ENCODE assay signal across 9 mouse cellular contexts in the genomic region with DNA sequence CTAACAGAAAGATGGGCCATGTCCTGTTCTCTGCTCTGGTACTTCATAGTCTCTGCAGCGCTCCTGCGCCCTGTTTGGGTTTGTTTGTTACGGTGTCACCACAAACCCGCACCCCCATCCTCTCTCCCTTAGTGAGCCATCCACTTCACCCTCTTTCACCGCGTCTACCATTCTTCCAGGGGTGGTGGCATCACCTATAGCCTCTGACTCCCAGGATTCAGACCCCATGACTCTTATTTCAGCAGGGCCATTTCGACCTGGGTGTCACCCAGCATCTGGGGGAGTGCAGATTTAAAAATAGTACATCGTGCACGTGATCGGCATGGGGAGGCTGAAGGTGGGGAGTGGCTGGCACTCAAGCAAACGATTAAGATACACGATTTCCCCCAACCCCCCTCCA. TPM values are rescaled to one million over a fixed set of nuclear protein-coding genes. Genes with fewer than 3 reads are reported as not detected.
DNase-seq lines count a peak whose midpoint lies in the region; ATAC-seq and TF ChIP-seq lines count a peak whose summit lies in the region.
"Had no signal": no experiment of that assay in that cellular context is flagged by ENCODE, and none has a peak within 500 bp of the region (broad histone marks: within the 10 kb centered on the region; RNA-seq: fewer than 3 reads in every experiment).

No protein-coding gene starts in this region.

- no peaks in the 10 kb centered on the region for H3K4me1 ChIP-seq in embryonic fibroblast, embryonic 13.5 days (ENCODE audit: control insufficient read depth, insufficient read depth, low read length)
- H3K4me1 ChIP-seq in hindbrain, embryonic 11.5 days (replicated peaks; ENCODE audit: control insufficient read depth, insufficient read depth, low read length), result no peaks in the 10 kb centered on the region; the same call in 1 of the 2 replicates
- peaks cover 0 to 2% of the 10 kb centered on the region in 2 experiments; a peak in 1 of 4 replicates for H3K4me1 ChIP-seq in liver, embryonic 14.5 days (replicated peaks; ENCODE audit: control insufficient read depth in 2 of 2, insufficient read depth in 2 of 2, low read length in 1 of 2)
- no peaks in the 10 kb centered on the region; the same call in 1 of the 2 replicates for H3K4me1 ChIP-seq in small intestine, adult 2 months (ENCODE audit: control insufficient read depth, insufficient read depth, insufficient read length, low read length)

- TF ChIP-seq POLR2A in embryonic fibroblast, embryonic 13.5 days (IDR thresholded peaks at IDR 0.05; ENCODE audit: low read depth, low read length), result no peak
- no peak for TF ChIP-seq POLR2A in small intestine, adult 2 months (IDR thresholded peaks at IDR 0.05; ENCODE audit: low read depth, low read length)

- TF ChIP-seq EP300 in liver, embryonic 14.5 days (IDR thresholded peaks at IDR 0.05; ENCODE audit: low read depth), result no peak

- H3K36me3 ChIP-seq in hindbrain, embryonic 11.5 days (ENCODE audit: control insufficient read depth, insufficient read depth, low read length), result no peaks in the 10 kb centered on the region
- no peaks in the 10 kb centered on the region for H3K36me3 ChIP-seq in liver, embryonic 14.5 days (replicated peaks; ENCODE audit: control insufficient read depth, insufficient read depth, low read depth)
- H3K36me3 ChIP-seq in small intestine, adult 2 months (ENCODE audit: control insufficient read depth, insufficient read depth, low read length), result no peaks in the 10 kb centered on the region

- H3K4me2 ChIP-seq in hindbrain, embryonic 11.5 days (replicated peaks; ENCODE audit: low read depth, low read length), result peak overlapping the region; percentile 74
- H3K4me2 ChIP-seq in liver, embryonic 14.5 days (ENCODE audit: low read depth), result peak overlapping the region; percentile 61; the same call in 1 of the 2 replicates

- no peak for TF ChIP-seq CTCF in embryonic fibroblast, embryonic 13.5 days (IDR thresholded peaks at IDR 0.05; ENCODE audit: borderline replicate concordance, insufficient read depth, low read length)
- TF ChIP-seq CTCF in liver, embryonic 14.5 days (IDR thresholded peaks at IDR 0.05; ENCODE audit: low read depth), result no peak
- no peak for TF ChIP-seq CTCF in small intestine, adult 2 months (IDR thresholded peaks at IDR 0.05; ENCODE audit: extremely low read depth, insufficient read length, insufficient replicate concordance, low read depth, low read length)

- H3K9ac ChIP-seq in hindbrain, embryonic 11.5 days (ENCODE audit: low read depth, low read length), result peak overlapping the region; percentile 77
- no peak overlapping the region for H3K9ac ChIP-seq in liver, embryonic 14.5 days (replicated peaks)

- H3K27ac ChIP-seq in embryonic fibroblast, embryonic 13.5 days (ENCODE audit: insufficient read depth, low read length), result no peak overlapping the region
- H3K27ac ChIP-seq in hindbrain, embryonic 11.5 days (ENCODE audit: low read depth, low read length), result 0 out of 2 replicates have a peak overlapping the region, but pooled peaks have one; percentile 62
- no peak overlapping the region for H3K27ac ChIP-seq in liver, embryonic 14.5 days
- H3K27ac ChIP-seq in small intestine, adult 2 months (ENCODE audit: insufficient read depth, low read depth, low read length), result no peak overlapping the region

- peak overlapping the region; percentile 39 for H3K4me3 ChIP-seq in embryonic fibroblast, embryonic 13.5 days (ENCODE audit: insufficient read depth, low read length)
- peak overlapping the region; percentile 70 for H3K4me3 ChIP-seq in hindbrain, embryonic 11.5 days (ENCODE audit: low read depth, low read length)
- H3K4me3 ChIP-seq in liver, embryonic 14.5 days (ENCODE audit: insufficient read depth in 1 of 2, low read depth in 2 of 2, low read length in 2 of 2), result peak overlapping the region; percentile 11 to 46
- H3K4me3 ChIP-seq in small intestine, adult 2 months (ENCODE audit: low read depth, low read length), result peak overlapping the region; percentile 69

- 2% methylated on average over 12 of the region's 12 CpGs for WGBS in hindbrain, embryonic 11.5 days
- 4% methylated on average over 12 of the region's 12 CpGs for WGBS in liver, embryonic 14.5 days (ENCODE audit: insufficient replicate concordance)
- 4% methylated on average over 12 of the region's 12 CpGs for WGBS in small intestine, adult 2 months

- no peaks in the 10 kb centered on the region for H3K9me3 ChIP-seq in hindbrain, embryonic 11.5 days (ENCODE audit: control insufficient read depth, low read length)
- H3K9me3 ChIP-seq in liver, embryonic 14.5 days (ENCODE audit: control insufficient read depth, low read length), result no peaks in the 10 kb centered on the region

- H3K27me3 ChIP-seq in hindbrain, embryonic 11.5 days (ENCODE audit: control insufficient read depth, insufficient read depth, low read length), result no peaks in the 10 kb centered on the region; the same call in 1 of the 2 replicates
- peaks cover 38% of the 10 kb centered on the region for H3K27me3 ChIP-seq in liver, embryonic 14.5 days (ENCODE audit: control insufficient read depth, insufficient read depth, low read length)
- H3K27me3 ChIP-seq in small intestine, adult 2 months (ENCODE audit: control insufficient read depth, insufficient read depth, low read length), result peaks cover 5% of the 10 kb centered on the region; the same call in 1 of the 2 replicates

- DNase-seq in adrenal gland, postnatal 10 days, result peak; percentile 5
- no peak for DNase-seq in adrenal gland, adult 8-10 months
- DNase-seq in ES-CJ7 (ENCODE audit: low read depth, low spot score), result peak; percentile 35
- peak; percentile 42 for DNase-seq in hindbrain, embryonic 11.5 days (ENCODE audit: low spot score)
- DNase-seq in liver, embryonic 14.5 days (ENCODE audit: low read depth in 3 of 3, low spot score in 3 of 3), result no peak
- DNase-seq in kidney, postnatal 25 days, result no peak

- peak; percentile 23 for ATAC-seq in hindbrain, embryonic 11.5 days (ENCODE audit: low FRiP score)
- no peak for ATAC-seq in liver, embryonic 14.5 days (ENCODE audit: insufficient read depth)

RNA-seq across cellular contexts. Expression of a gene that starts 1.1 kb away (rescaled TPM):
- 1 to 10 TPM; 1.7 to 1.8 TPM for total RNA-seq in adrenal gland, postnatal 10 days (2021)
- 1 to 10 TPM; 1.7 to 3.2 (median 1.9) TPM for total RNA-seq in adrenal gland, adult 8-10 months (2022)
- 0.12 and 0.72 TPM in 2 replicates for polyA plus RNA-seq in embryonic fibroblast, embryonic 13.5 days (2011; ENCODE audit: insufficient read length, low read depth, missing spikeins)
- polyA plus RNA-seq in hindbrain, embryonic 11.5 days (2014; fragmentation: Nextera tagmentation; extraction: Ambion mirVana), result 1.6 and 2.3 TPM in 2 replicates
- 0.17 and 0.23 TPM in 2 replicates for polyA plus RNA-seq in liver, embryonic 14.5 days (2012; rRNA removed)
- 0.20 and 0.24 TPM in 2 replicates for polyA plus RNA-seq in liver, embryonic 14.5 days (2014; fragmentation: Nextera tagmentation; extraction: Ambion mirVana)
- polyA plus RNA-seq in small intestine, adult 2 months (2012; rRNA removed), result 0.39 and 0.47 TPM in 2 replicates

RNA-seq across cellular contexts. Expression of a gene that starts 28.3 kb away (rescaled TPM):
- total RNA-seq in adrenal gland, postnatal 10 days (2021), result not detected
- not detected for total RNA-seq in adrenal gland, adult 8-10 months (2022)
- polyA plus RNA-seq in embryonic fibroblast, embryonic 13.5 days (2011; ENCODE audit: insufficient read length, low read depth, missing spikeins), result not detected in 2 replicates
- polyA plus RNA-seq in hindbrain, embryonic 11.5 days (2014; fragmentation: Nextera tagmentation; extraction: Ambion mirVana), result not detected in 2 replicates
- polyA plus RNA-seq in liver, embryonic 14.5 days (2012; rRNA removed), result not detected in 2 replicates
- not detected in 2 replicates for polyA plus RNA-seq in liver, embryonic 14.5 days (2014; fragmentation: Nextera tagmentation; extraction: Ambion mirVana)
- polyA plus RNA-seq in small intestine, adult 2 months (2012; rRNA removed), result not detected in 2 replicates
- total RNA-seq: common myeloid progenitor, adult 5-6 weeks had no signal

Comparison
In these comparisons a context has a peak if more than half of its experiments do, and no peak if none do; other contexts are left out.
1. DNase-seq: peak in adrenal gland, postnatal 10 days (single experiment), ES-CJ7 (single experiment) and hindbrain, embryonic 11.5 days (single experiment); none in adrenal gland, adult 8-10 months (single experiment), liver, embryonic 14.5 days (0 of 3) and kidney, postnatal 25 days (0 of 2).
2. Peak in every context shown above with its lines, with median percentiles within 50 percentile points of each other: H3K4me3 ChIP-seq.